Mouse (Mus musculus) erythroblast, adult 5-6 weeks (primary cell): ENCODE results near the gene Atxn1l. TPM values are rescaled to one million over a fixed set of nuclear protein-coding genes. Genes with fewer than 3 reads are reported as not detected.
"Not testable (repeated sequence)": the region's sequence is repeated elsewhere in the genome, so short reads cannot be mapped to it uniquely, and the experiment has no call there.

Experiments
- ATAC-seq: replicated peaks from 2 replicates; pipeline ENCODE4 v1.8.0; 2016; ENCODE audit warnings: moderate number of reproducible peaks, mild to moderate bottlenecking, moderate TSS enrichment, inconsistent platforms; ENCODE audit not compliant: poor library complexity, low FRiP score, severe bottlenecking
- total RNA-seq, 2 experiments: library from RNA; stranded (forward) in 1 of 2; stranded (reverse) in 1 of 2; fragments of 150-400 nt in 1 of 2; fragments of 200-764, 138-1000 nt in 1 of 2; gene quantifications; 2 replicates each; pipeline versions ENCODE4 v1.2.3 to v1.2.4; 2015 to 2017; ENCODE audit warnings: low replicate concordance in 2 of 2

Gene Atxn1l
- 1.3 and 5.6 TPM in 2 replicates for total RNA-seq (2015; ENCODE audit: low replicate concordance)
- 3.5 and 4.3 TPM in 2 replicates for total RNA-seq (2017; ENCODE audit: low replicate concordance)

- ATAC-seq: peak; percentile 89
Measured at GRCm38 (mm10) chr8:109737237-109738048, at the start of gene Atxn1l. Gene Atxn1l, minus strand, starts transcription at chr8:109737739.

- ATAC-seq: no peak
Measured at GRCm38 (mm10) chr8:109780548-109780947, 43.0 kb upstream of the Atxn1l start.

GRCm38 (mm10) chr8:109779431-109780228 is 42.1 kb upstream of the Atxn1l start:
- peak; percentile 10; the same call in 1 of the 2 replicates for ATAC-seq

GRCm38 (mm10) chr8:109778993-109779421 is 41.5 kb upstream of the Atxn1l start:
- ATAC-seq: peak; percentile 64

GRCm38 (mm10) chr8:109778280-109778977 is 40.9 kb upstream of the Atxn1l start, which contains the start of gene Ap1g1:
Gene Ap1g1, plus strand, starts transcription at chr8:109778554.
- peak; percentile 95 for ATAC-seq

GRCm38 (mm10) chr8:109777851-109778250 is 40.3 kb upstream of the Atxn1l start:
- no peak for ATAC-seq

GRCm38 (mm10) chr8:109773154-109773553 is 35.6 kb upstream of the Atxn1l start:
- ATAC-seq: no peak

- ATAC-seq: no peak
Measured at GRCm38 (mm10) chr8:109766081-109766480, 28.5 kb upstream of the Atxn1l start.

- ATAC-seq: no peak
Measured at GRCm38 (mm10) chr8:109764031-109764430, 26.5 kb upstream of the Atxn1l start.

- ATAC-seq: no peak
Measured at GRCm38 (mm10) chr8:109760221-109760620, 22.7 kb upstream of the Atxn1l start.

- no peak for ATAC-seq
Measured at GRCm38 (mm10) chr8:109759426-109759825, 21.9 kb upstream of the Atxn1l start.

- ATAC-seq: no peak
Measured at GRCm38 (mm10) chr8:109756849-109757248, 19.3 kb upstream of the Atxn1l start.

GRCm38 (mm10) chr8:109755554-109755953 is 18.0 kb upstream of the Atxn1l start:
- ATAC-seq: not testable (repeated sequence)

- no peak for ATAC-seq
Measured at GRCm38 (mm10) chr8:109754696-109755095, 17.2 kb upstream of the Atxn1l start.

GRCm38 (mm10) chr8:109751731-109752485 is 14.4 kb upstream of the Atxn1l start:
- ATAC-seq: no peak

GRCm38 (mm10) chr8:109750699-109751098 is 13.2 kb upstream of the Atxn1l start:
- peak; percentile 40; the same call in 1 of the 2 replicates for ATAC-seq

- ATAC-seq: no peak
Measured at GRCm38 (mm10) chr8:109750274-109750673, 12.7 kb upstream of the Atxn1l start.

GRCm38 (mm10) chr8:109747468-109748199 is 10.1 kb upstream of the Atxn1l start:
- ATAC-seq: no peak

- no peak for ATAC-seq
Measured at GRCm38 (mm10) chr8:109738049-109738380, 476 bp upstream of the Atxn1l start.
